Mouse (Mus musculus) liver, postnatal 0 days (tissue): ENCODE results near the gene Dus2.

Source experiments
- CTCF ChIP-seq: sonication (generic); IDR thresholded peaks from 2 replicates; pipeline ENCODE4 v1.5.1; 2016; ENCODE audit warnings: antibody characterized with exemption, low read depth
- EP300 ChIP-seq: IDR thresholded peaks from 2 replicates; pipeline ENCODE4 v1.6.1; 2016; ENCODE audit warnings: antibody characterized with exemption, low read depth, mild to moderate bottlenecking

- TF ChIP-seq EP300 = no peak
- TF ChIP-seq CTCF = no peak
Measured at GRCm38 (mm10) chr8:106017130-106017529, 26.0 kb downstream of the Dus2 start.
